Mouse (Mus musculus) megakaryocyte, embryonic 14.5 days (primary cell): Measurements from ENCODE around the gene Bsg.

Experiments
- FLI1 ChIP-seq: IDR thresholded peaks from 2 replicates; pipeline ENCODE4 v1.6.1; 2012; ENCODE audit warnings: low read length, inconsistent platforms, mixed read lengths
- GATA1 ChIP-seq: IDR thresholded peaks from 3 replicates; pipeline ENCODE4 v1.6.1; 2012; ENCODE audit warnings: mixed read lengths, low read length, inconsistent platforms, borderline replicate concordance

GRCm38 (mm10) chr10:79743650-79744365 is 39.5 kb downstream of the Bsg start:
- TF ChIP-seq GATA1 (no peak), FLI1 (no peak)
